Mouse (Mus musculus) testis, adult 2 months (tissue): ENCODE measurements at regions not wholly inside any gene's neighbourhood (a gene's known extent, or its start where the extent isn't known, plus 50 kb on each side); places are given as distances from the start of the nearest gene placed in this dataset.

Source experiments
- CTCF ChIP-seq: fragments of 200-500 bp; IDR thresholded peaks from 2 replicates; pipeline ENCODE4 v1.5.1; 2012; ENCODE audit warnings: low read depth, mild to moderate bottlenecking, inconsistent platforms, low read length, moderate library complexity; ENCODE audit not compliant: control insufficient read depth, insufficient read depth, insufficient replicate concordance
- POLR2A ChIP-seq: fragments of 200-500 bp; IDR thresholded peaks from 2 replicates; pipeline ENCODE4 v1.6.1; 2012; ENCODE audit warnings: low read depth, mild to moderate bottlenecking, inconsistent platforms, low read length, moderate library complexity; ENCODE audit not compliant: control insufficient read depth

DNA sequence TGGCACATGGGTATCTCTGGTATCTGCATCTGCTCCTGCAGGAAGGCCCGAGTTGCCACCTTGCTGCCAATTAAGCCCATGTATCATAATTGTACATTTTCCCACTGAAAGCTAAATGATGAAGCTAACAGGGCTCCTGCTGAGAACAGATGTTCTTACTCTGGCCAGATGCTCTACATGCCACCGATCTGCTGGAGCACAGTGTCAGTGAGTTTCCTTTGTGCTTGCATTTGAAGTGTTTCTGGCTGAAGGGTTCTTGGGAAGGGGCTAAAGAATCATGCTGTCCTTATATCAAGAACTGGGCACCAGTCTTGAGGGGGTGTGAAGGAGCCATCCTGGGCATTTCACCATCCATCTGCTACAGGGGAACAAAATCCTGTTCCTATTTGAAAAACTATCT is 323.2 kb downstream of the Cog6 start:
- TF ChIP-seq CTCF: no peak
- no peak for TF ChIP-seq POLR2A
